In genomic region chr4:32889246-32889645, GRCm38 (mm10) we compare ENCODE assay signal across 9 mouse cellular contexts.
A peak's percentile ranks its signal among the peaks of the same experiment; 100 is the strongest.
DNase-seq lines count a peak whose midpoint lies in the region; ATAC-seq and TF ChIP-seq lines count a peak whose summit lies in the region.
"Had no signal": no experiment of that assay in that cellular context is flagged by ENCODE, and none has a peak within 500 bp of the region (broad histone marks: within the 10 kb centered on the region; RNA-seq: fewer than 3 reads in every experiment).

No protein-coding gene starts in this region.

- no peak for TF ChIP-seq CTCF in kidney, postnatal 0 days (IDR thresholded peaks at IDR 0.05; ENCODE audit: low read depth)

- peak; percentile 93 for DNase-seq in Muller cell, postnatal 12 days (ENCODE audit: inconsistent ontology term)
- DNase-seq in adrenal gland, postnatal 36 days: peak; percentile 46 to 54
- DNase-seq in heart, postnatal 14 days: peak; percentile 64 to 79
- peak; percentile 77 for DNase-seq in kidney, postnatal 0 days (ENCODE audit: low spot score)
- peak; percentile 35 for DNase-seq in lung, postnatal 36 days
- DNase-seq in yolk sac, embryonic 10.5 days (ENCODE audit: low spot score): no peak

- H3K27ac ChIP-seq in forebrain, embryonic 15.5 days (replicated peaks): peak overlapping the region; percentile 85
- H3K27ac ChIP-seq in kidney, postnatal 0 days: peak overlapping the region; percentile 44; the same call in 1 of the 2 replicates
- H3K27ac ChIP-seq in stomach, embryonic 14.5 days (ENCODE audit: low read length): peak overlapping the region; percentile 56; the same call in 1 of the 2 replicates
- H3K27ac ChIP-seq: liver, embryonic 14.5 days had no signal

- ATAC-seq in forebrain, embryonic 15.5 days (replicated peaks): peak; percentile 85
- no peak; the same call in 1 of the 2 replicates for ATAC-seq in kidney, postnatal 0 days (replicated peaks; ENCODE audit: low FRiP score, low read depth)
- ATAC-seq in stomach, embryonic 14.5 days (ENCODE audit: insufficient number of reproducible peaks, insufficient read depth, low FRiP score, low read depth): peak; percentile 66; the same call in 1 of the 2 replicates

- WGBS in forebrain, embryonic 15.5 days: 14% methylated on average over 11 of the region's 11 CpGs
- WGBS in kidney, postnatal 0 days: 28% methylated on average over 11 of the region's 11 CpGs
- WGBS in stomach, embryonic 14.5 days: 49% methylated on average over 11 of the region's 11 CpGs

- no peaks in the 10 kb centered on the region for H3K36me3 ChIP-seq in forebrain, embryonic 15.5 days
- H3K36me3 ChIP-seq in kidney, postnatal 0 days (ENCODE audit: insufficient read depth, low read length): no peaks in the 10 kb centered on the region
- no peaks in the 10 kb centered on the region for H3K36me3 ChIP-seq in stomach, embryonic 14.5 days (ENCODE audit: control insufficient read depth, insufficient read depth, low read length)

- no peaks in the 10 kb centered on the region for H3K27me3 ChIP-seq in forebrain, embryonic 15.5 days
- H3K27me3 ChIP-seq in kidney, postnatal 0 days (ENCODE audit: insufficient read depth, low read length): no peaks in the 10 kb centered on the region
- no peaks in the 10 kb centered on the region for H3K27me3 ChIP-seq in stomach, embryonic 14.5 days (ENCODE audit: control insufficient read depth, insufficient read depth, low read length)

- H3K4me1 ChIP-seq in forebrain, embryonic 15.5 days: peaks cover 30% of the 10 kb centered on the region
- H3K4me1 ChIP-seq in kidney, postnatal 0 days (replicated peaks; ENCODE audit: insufficient read depth, low read length): peaks cover 12% of the 10 kb centered on the region; the same call in 1 of the 2 replicates
- H3K4me1 ChIP-seq in stomach, embryonic 14.5 days (ENCODE audit: control insufficient read depth, insufficient read depth, low read length): no peaks in the 10 kb centered on the region

- no peak overlapping the region for H3K4me3 ChIP-seq in forebrain, embryonic 15.5 days
- H3K4me3 ChIP-seq in kidney, postnatal 0 days (replicated peaks; ENCODE audit: low read depth, low read length): no peak overlapping the region
- no peak overlapping the region for H3K4me3 ChIP-seq in stomach, embryonic 14.5 days (ENCODE audit: low read depth, low read length)

- H3K9me3 ChIP-seq in forebrain, embryonic 15.5 days: 0 out of 2 replicates have a peak, but pooled peaks cover 6% of the 10 kb centered on the region
- H3K9me3 ChIP-seq in kidney, postnatal 0 days (replicated peaks; ENCODE audit: low read length): peaks cover 2% of the 10 kb centered on the region; the same call in 1 of the 2 replicates
- H3K9me3 ChIP-seq in stomach, embryonic 14.5 days (ENCODE audit: control insufficient read depth, low read depth, low read length): peaks cover 4% of the 10 kb centered on the region; the same call in 1 of the 2 replicates

- intact Hi-C loops in heart, postnatal 14 days (cut with DNase I): loop anchor here (5.0 kb wide), 1 partner anchor 43 kb away; no protein-coding TSS in a partner anchor

- H3K4me2 ChIP-seq in forebrain, embryonic 15.5 days (replicated peaks): no peak overlapping the region
- peak overlapping the region; percentile 39 for H3K4me2 ChIP-seq in kidney, postnatal 0 days (ENCODE audit: low read length)
- no peak overlapping the region for H3K4me2 ChIP-seq in stomach, embryonic 14.5 days (replicated peaks; ENCODE audit: low read depth, low read length)

- H3K9ac ChIP-seq in forebrain, embryonic 15.5 days (replicated peaks): no peak overlapping the region
- no peak overlapping the region for H3K9ac ChIP-seq in kidney, postnatal 0 days (ENCODE audit: low read depth, low read length)
- H3K9ac ChIP-seq in stomach, embryonic 14.5 days (replicated peaks; ENCODE audit: low read depth, low read length): no peak overlapping the region
- H3K9ac ChIP-seq: liver, embryonic 14.5 days had no signal
